In the genomic region with DNA sequence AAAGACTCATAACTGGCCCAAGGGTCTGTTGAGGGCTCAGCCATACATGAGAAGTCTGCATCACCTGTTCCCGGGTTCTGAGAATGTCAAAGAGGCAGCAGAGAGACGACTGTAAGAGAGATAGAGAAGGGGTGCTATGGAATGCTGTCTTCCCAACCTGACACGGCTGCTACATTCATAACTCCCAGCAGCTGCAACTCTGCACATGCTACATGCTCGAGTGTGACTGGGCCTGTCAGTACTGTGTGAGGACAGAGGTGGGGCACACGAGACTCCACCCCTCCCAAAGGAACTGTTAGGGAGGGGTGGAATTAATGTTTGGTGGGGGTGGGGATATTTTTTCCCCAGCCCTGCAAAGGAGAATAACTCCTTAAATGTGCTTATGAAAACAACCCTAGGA, we compare ENCODE assay signal across 26 mouse cellular contexts.
"Had no signal": no experiment of that assay in that cellular context is flagged by ENCODE, and none has a peak within 500 bp of the region (broad histone marks: within the 10 kb centered on the region; RNA-seq: fewer than 3 reads in every experiment).

No protein-coding gene starts in this region.

- H3K27me3 ChIP-seq: heart, embryonic 13.5 days; heart, embryonic 15.5 days; intestine, embryonic 15.5 days; liver, embryonic 13.5 days; liver, embryonic 15.5 days had no signal

- H3K9ac ChIP-seq: forebrain, postnatal 0 days; heart, embryonic 13.5 days; heart, embryonic 15.5 days; hindbrain, embryonic 14.5 days; intestine, embryonic 15.5 days; liver, embryonic 13.5 days; liver, embryonic 15.5 days had no signal

- H3K9me3 ChIP-seq: heart, embryonic 10.5 days; heart, embryonic 13.5 days; heart, embryonic 15.5 days; intestine, embryonic 15.5 days; liver, embryonic 13.5 days; liver, embryonic 15.5 days had no signal

- H3K4me2 ChIP-seq: heart, embryonic 13.5 days; heart, embryonic 15.5 days; hindbrain, embryonic 14.5 days; intestine, embryonic 15.5 days; liver, embryonic 11.5 days; liver, embryonic 13.5 days; liver, embryonic 15.5 days had no signal

- ATAC-seq: forebrain, postnatal 0 days; hindbrain, embryonic 16.5 days; inflammation-experienced regulatory T-cells, adult 6 months; intestine, embryonic 15.5 days; intestine, postnatal 0 days had no signal

- H3K27ac ChIP-seq: gastrocnemius, adult 2 months; heart, adult 2 months; heart, embryonic 10.5 days; heart, embryonic 13.5 days; heart, embryonic 15.5 days; hindbrain, embryonic 14.5 days; intestine, embryonic 15.5 days; layer of hippocampus, adult 2 months; left cerebral cortex, adult 2 months; liver, embryonic 13.5 days; liver, embryonic 15.5 days had no signal

- DNase-seq: forebrain, postnatal 0 days; gastrocnemius, adult 2 months; gastrocnemius, postnatal 10 days; gastrocnemius, postnatal 25 days; heart, adult 2 months; heart, postnatal 14 days; heart, postnatal 36 days; kidney, adult 18-20 months; kidney, adult 8-10 months; kidney, postnatal 10 days; kidney, postnatal 25 days; kidney, postnatal 4 days; liver; liver, embryonic 13.5 days had no signal

- H3K4me3 ChIP-seq: gastrocnemius, adult 2 months; heart, adult 2 months; heart, embryonic 10.5 days; heart, embryonic 13.5 days; heart, embryonic 15.5 days; intestine, embryonic 15.5 days; layer of hippocampus, adult 2 months; left cerebral cortex, adult 2 months; liver, embryonic 13.5 days; liver, embryonic 15.5 days had no signal

- H3K36me3 ChIP-seq: heart, embryonic 10.5 days; heart, embryonic 13.5 days; heart, embryonic 15.5 days; intestine, embryonic 15.5 days; liver, embryonic 13.5 days; liver, embryonic 15.5 days had no signal

- H3K4me1 ChIP-seq: liver, embryonic 15.5 days had no signal
